Mouse (Mus musculus) kidney, postnatal 36 days (tissue): ENCODE measurements around the gene Matn3.

ENCODE experiments used
- DNase-seq, 2 experiments: peaks; one replicate each; pipeline ENCODE4 v3.0.0; 2021 to 2022; ENCODE audit warnings: mixed read lengths in 2 of 2

Matn3 gene

DNA sequence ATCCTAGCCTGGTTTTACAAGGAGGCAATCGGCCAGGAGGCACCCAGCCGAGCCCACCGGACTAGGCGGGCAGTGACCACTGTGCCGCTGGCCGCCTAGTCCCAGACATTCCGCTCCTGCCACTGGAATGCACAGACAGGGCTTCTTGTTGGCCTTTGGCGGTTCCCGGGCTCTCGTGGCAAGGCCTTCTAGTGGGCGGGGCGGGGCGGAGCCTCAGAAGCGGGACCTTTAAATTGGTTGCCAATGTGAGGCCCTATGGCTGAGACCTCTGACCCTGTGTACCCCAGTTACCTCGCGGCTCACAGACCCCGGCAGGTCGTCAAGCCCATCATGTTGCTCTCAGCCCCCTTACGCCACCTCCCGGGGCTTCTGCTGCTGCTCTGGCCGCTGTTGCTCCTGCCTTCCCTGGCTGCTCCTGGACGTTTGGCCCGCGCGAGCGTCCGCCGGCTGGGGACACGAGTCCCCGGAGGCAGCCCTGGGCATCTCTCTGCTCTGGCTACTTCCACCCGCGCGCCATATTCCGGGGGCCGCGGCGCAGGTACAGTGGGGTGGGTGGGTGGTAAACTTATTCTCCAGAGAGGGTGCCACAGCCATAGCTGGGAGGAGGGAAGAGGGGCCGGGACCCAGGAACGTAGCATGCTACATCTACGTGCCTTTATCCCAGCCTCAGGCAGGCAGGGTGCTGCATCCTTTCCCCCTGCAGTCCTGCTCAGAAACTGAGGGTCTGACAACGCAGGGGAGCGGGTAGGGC is at the start of gene Matn3:
Matn3 (plus strand) TSS at position 216 of the 751 bp plus-strand sequence.
- DNase-seq = peak; percentile 85 to 92

DNA sequence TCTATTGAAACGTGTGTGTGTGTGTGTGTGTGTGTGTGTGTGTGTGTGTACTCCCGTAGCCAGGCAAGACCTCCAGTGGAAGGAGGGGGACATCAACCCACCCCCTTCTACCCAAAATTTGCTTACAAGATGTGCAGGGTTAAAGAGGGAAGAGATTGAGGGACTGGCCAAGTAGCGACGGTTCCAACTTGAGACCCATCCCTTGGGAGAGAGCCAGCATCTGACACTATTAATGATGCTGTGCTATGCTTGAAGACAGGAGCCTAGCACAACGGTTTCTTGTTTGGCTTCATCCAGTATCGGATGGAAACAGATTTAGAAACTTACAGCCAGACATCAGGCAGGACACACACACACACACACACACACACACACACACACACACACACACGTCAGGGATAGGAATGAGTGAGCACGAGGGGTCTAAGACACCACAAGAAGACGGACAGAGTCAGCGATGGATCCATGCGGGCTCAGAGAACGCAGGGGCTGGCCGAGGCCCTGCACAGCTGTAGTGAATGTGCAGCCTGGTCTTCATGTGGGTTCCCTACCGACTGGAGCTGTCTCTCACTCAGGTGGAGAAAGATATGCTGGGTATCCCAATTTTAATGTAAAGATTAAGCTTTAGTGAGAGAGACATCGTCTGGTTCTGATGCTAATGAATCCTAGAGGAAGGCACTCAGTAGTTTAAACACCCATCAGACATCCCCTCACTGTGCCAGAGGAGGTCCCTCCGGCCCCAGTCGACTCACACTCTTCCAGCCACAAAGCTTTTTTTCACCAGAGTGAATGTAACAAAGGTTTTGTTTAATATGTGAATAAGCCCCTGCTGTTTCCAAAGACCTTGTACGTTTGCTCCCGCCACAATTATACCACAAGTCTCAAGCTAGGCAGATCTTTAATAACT is 48.6 kb upstream of the Matn3 start:
- DNase-seq = no peak

DNA sequence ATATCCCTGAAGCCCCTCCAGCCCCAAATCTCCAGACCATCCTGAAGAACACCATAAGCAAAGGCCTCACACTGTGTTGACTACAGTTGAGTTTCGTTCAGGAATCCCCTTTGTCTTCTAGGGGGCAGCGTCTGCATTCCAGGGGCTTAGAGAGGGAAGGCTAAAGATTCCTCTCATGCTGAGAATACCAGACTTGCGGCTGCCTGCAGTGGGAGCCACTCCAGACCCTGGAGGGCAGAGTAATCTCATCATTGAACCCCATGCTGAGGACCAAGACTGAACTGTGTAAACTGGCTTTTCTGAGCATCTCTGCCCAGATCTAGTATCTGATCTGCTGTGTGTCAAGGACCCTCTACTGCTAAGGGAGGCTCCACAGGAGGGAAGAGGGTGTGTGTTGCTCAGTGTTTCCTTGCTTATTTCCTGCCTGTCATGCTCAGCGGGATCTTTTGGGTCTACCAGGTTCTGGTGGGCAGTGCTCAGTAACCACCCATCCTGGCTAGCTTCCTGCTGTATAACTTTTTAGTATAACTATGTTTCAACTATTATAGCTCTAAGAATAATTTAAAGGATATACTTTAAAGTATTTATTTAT is 47.5 kb upstream of the Matn3 start:
- peak in 1 of 2 experiments; percentile 60 for DNase-seq

DNA sequence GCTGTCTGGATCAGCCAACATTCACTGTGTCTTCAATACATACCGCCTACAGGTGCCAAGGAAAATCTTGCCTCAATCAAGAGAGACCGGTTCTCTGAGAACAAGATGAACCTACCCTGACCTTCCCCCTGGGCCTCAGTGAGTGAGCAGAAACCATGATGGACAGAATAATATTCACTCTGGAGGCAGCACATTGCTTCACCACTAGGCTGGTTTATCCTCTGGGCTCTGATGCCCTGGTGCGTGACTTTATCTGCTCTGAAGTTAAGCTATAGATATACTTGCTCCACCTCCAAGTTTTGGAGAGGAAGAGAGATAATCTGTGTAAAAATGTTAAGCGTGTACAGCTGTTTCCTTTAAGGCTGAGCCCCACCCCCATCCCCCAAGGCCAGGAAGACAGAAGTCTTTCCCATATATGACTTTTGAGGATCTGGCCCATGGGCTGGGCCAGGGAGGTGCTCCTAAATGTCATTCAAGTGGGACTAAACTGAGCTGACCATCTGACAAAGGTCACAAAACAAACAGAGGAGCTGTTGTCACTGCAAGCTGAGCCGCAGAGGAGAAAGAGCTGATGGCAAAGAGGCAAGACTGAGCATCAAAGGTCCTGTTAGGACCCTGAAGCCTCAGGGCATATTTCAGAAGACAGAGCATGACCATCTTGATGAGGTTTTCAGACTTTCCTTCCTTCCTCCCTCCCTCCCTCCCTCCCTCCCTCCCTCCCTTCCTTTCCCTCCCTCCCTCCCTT is 46.6 kb upstream of the Matn3 start:
- peak; percentile 65 to 78 for DNase-seq

DNA sequence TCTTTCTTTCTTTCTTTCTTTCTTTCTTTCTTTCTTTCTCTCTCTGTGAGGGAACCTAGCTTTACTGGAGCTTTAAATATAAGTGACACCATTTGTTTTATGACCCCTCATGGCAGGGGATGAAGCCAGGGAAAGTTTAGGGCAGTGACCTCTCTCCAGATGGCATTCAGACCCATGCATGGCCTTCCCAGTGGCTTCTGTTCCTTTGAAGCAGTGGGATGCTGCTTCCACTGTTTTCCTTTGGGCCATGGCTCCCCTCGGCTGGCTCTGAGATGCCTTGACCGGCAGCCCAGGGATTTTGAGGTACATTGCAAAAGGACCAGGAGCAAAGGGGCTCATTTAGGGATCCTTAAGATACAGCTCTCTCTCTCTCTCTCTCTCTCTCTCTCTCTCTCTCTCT is 45.8 kb upstream of the Matn3 start:
- DNase-seq = no peak

DNA sequence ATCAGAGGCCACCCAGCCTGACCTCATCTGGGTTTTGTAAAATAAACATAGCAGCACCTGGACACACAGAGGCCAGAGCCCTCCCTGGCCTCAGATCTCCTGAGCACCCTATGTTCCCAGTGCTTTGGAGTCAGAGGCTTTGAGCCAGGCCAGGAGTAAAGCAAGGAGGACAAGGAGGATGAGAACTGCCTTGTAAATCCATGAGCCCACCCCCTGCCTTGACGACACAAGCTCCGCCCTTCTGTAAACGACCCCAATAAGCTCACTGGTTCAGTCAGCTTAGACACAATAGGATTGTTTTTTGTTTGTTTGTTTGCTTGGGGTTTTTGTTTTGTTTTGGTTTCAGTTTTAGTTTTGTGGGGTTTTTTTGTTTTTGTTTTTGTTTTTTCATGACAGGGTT is 45.2 kb upstream of the Matn3 start:
- DNase-seq = no peak

DNA sequence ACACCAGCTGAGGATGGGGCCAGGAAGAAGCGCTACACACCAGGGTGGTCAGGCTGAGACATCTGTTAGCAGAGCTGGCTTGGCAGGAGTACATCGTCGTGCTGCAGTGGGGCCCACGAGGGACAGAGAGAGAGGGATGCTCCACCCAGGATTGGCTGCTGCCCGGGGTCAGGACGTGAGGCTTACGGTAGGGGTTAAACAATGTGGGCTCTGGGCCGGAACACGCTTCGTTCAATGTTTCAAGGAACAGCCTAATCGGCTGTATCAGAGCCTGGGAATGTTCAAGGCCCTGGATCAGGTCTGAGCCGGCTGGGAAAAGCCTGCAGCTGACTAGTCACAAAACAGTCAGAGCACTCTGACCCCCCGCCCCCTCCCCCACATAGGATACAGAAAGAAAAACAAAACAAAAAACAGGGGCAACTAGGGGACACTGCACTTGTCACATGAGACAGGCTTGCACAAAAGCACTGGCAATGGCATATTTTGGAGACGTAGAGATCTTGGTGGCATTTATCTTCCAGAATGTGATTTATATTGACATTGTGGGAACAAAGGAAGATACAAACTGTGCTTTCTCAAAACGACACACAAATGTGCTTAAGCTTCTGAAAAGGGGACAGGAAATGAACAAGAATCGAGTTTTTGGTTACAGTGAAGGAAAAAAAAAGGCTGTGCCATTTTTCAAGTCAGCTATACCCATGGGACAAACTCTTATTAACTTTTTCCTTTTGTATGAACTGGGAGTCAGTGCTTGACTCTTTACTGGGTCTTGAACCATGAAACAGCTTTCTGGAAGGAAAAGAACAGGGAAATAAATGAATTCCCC is 34.7 kb upstream of the Matn3 start:
- DNase-seq = peak; percentile 61 to 76

DNA sequence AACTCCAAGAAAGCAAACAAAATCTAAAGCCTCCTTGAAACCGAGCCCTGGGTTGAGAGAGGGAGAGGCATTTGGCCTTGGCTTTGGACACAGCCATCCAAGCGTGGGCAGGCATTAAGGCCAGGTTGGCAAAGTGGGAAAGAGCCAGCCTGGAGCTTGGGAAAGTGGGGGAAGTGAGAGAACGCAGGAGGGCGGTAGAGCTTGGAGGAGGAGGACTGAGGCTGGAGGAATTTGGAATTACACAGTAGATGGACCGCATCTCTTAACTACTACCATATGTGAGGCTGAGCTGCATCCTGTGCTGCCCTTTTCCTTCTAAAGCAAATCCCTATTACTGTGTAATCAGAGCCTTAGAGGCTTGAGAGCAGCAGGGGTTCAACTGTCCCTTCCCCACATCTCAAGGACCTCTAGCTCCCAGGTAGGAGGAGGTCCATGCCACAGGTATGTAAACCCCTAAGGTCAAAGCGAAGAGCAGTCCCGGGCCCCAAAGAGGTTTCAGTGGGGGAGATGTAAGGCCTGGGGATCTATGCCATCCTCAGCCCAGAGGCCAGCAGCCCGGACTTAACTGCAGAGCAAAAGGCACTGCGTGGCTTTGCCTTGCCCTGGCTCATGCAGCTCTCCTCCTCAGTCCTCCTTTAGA is 33.9 kb upstream of the Matn3 start:
- DNase-seq = peak; percentile 30 to 31

DNA sequence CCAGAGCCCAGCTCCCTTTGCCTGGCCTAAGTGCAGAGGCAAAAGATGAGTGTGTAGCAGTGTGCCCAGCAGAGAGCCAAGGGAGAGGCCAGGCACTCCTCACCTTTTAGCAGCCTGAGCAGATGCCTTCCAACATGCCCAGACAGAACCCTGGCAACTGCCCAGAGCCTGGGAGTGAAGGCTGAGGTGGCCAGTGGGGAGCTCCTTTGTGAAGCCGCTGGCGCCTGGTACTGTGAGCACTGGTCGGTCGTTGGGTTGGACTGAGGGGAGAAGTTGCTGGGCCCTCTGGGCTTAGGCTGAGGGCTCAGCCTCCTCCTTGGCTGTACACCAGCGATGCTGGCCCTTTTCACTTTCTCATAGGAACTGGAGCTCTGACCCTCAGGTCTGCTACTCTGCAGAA is 31.4 kb upstream of the Matn3 start:
- peak; percentile 43 to 66 for DNase-seq

DNA sequence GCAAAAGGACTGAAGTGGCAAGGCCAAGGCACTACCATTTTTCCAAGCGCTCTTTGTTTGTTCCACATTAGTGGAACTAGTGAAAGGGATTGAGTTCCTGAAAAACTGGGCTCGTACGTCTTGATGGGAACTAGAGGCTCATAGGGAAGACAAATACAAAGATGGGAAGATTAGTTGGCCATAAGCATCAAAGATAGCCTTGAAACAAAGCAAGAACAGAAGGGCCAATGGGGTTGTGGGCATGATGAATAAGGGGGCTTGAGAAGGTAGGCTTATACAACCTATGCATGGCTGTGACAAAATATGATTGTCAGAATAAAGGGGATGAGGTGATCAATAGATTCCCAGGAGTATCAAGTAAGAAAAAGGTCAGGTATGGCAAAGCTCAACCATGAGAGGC is 28.5 kb upstream of the Matn3 start:
- no peak for DNase-seq

DNA sequence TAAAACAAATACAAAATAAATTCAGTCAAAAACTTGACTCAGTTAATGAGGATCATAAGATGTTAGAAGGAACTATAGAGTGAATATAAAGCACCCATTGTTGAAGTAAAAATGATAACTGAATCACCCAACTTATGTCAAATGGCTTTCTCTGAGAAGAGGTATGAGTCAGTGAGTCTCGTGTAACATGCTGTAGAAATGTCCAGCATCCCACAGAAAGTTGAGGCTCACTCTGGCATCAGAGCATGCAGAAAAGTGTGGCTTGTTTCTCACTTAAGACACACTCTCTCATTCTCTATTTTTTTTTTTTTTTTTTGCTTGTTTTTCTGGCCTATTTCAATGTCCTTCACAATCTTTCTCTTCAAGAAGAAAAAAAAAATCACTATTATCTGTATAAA is 26.7 kb upstream of the Matn3 start:
- DNase-seq = no peak

DNA sequence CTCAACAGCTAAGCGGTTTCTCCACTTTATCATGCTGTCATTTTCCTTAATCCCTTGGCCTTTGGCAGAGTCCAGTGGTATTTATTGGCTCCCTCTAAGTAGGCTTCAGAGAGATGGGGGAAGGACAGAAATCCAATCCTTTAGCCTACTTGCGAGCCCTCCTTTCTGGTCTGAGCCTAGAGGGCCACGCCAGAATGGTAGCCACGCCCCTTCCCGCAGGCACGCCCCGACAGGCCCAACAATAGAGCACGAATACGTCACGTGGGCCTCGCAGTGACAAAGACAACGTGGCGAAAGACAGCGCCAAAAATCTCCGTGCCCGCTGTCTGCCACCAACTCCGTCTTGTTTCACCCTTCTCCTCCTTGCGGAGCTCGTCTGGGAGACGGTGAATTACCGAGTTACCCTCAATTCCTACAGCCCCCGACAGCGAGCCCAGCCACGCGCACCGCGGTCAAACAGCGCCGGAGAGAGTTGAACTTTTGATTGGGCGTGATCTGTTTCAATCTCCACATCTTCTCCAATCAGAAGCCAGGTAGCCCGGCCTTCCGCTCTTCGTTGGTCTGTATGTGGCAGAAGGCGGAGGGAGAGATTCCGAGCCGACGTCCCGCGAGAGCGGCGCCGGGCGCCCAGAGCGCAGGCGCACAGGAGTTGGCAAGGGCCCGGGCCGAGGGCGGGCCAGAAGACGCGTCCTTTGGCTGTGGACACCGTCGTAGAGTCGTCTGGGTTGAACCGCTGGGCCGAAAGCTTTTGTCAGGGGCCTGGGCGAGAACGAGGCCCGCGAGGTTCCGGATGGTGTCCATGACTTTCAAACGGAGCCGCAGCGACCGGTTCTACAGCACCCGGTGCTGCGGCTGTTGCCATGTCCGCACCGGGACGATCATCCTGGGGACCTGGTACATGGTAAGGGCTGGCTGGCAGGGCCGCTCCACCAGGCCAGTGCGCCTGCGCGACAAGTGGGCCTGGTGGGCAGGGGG is 26.0 kb upstream of the Matn3 start, which contains the start of gene Laptm4a:
Laptm4a (plus strand) TSS at position 271 of the 975 bp plus-strand sequence.
- peak; percentile 98 to 99 for DNase-seq

DNA sequence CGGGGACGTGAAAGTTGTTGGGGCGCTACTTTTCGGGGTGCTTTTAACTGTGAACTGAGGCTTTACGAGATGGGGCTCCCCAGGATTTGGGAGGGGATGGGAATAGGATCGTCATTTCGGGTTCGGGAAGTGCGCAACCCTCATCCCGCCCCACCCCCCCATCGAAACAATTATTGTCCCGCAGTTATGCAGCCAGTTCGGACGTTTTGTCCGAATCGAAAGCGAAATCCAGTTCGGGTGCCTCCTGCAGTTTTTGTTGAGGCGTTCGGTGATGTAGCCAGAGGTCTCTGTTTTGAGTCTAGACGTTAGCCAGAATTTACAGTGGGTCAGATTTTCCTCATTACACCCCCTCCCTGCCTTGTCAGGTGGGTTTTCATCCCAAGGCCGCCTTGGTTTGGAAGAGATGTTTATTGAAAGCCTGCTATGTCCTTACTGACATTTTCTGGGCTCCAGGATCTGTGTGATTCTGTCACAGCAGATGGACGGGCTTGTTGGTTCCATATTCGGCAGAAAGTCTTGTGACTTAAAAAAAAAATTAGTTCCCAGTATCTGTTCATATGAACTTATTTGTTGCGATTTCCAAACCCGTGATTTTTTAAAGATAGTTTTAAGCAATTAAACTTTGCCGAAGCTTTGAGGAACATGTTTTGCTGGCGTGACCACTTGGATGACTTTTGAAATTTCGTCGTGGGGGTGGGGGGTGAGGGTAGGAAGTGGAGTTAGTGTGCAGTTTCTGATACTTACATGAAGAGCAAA is 25.2 kb upstream of the Matn3 start:
- DNase-seq = no peak

DNA sequence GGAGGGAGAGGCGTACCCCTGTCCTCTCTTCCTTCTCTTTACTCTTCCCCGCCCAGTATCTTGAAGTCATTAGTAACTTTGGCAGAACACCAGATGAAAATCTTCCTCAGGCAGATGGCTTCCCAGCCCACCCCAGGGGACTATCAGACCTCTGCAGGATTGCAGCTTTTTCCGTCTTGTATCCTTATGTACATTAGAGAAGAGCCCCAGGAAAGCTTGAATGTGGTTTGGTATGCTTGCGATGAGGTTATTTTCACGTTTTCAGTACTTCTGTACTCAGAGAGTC is 24.7 kb upstream of the Matn3 start:
- peak in 1 of 2 experiments; percentile 40 for DNase-seq

DNA sequence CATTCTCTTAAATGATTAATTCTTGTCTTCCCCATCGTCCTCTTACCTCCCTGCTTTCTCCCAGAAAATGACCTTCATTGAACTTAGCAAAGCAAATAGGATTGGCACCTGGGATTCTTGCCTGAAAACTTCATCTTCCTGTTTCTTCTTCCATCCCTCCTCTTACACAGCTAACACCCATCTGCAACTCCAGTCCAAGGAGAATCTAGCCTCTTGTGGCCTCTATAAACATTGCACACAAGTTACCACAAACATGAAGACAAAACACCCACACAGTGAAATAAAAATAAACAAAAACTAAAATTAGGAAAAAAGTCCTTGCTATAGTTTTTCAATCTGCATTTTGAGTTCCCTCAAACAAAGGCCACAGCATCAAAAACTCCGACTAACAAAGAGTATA is 24.1 kb upstream of the Matn3 start:
- no peak for DNase-seq

DNA sequence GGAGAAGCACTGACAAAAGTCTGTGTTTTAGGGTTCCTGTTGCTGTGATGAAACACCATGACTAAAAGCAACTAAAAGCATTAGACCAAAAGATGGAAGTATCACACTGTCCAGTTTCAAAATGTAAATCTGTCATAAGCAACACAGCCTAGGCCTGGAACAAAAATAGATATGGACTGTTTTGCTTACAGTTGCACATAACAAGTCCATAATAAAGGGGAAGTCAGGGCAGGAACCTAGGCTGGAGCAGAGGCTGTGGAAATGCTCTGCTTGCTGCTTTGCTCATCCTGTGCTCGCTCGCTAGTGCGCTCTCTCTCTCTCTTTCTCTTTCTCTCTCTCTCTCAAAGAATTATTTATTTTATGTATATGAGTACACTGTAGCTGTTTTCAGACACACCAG is 20.1 kb upstream of the Matn3 start:
- no peak for DNase-seq

DNA sequence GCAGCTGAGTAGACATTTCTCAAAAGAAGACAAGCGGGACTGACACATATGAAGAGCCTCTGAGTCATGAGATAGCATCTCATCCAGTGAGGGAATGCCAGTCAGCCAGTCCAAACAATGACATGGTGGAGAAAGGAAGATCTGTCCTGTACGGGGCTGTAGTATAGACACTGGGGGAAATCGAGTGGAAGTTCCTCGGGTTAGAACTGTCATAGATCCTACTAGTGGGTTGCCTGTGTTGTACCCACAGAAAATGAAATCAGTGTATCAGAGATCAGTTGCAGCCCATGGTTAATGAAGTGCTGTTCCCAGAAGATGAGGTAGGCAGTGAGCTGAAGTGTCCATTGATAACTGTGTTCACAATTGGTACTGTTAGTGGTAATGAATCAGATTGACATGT is 19.0 kb upstream of the Matn3 start:
- DNase-seq = no peak

DNA sequence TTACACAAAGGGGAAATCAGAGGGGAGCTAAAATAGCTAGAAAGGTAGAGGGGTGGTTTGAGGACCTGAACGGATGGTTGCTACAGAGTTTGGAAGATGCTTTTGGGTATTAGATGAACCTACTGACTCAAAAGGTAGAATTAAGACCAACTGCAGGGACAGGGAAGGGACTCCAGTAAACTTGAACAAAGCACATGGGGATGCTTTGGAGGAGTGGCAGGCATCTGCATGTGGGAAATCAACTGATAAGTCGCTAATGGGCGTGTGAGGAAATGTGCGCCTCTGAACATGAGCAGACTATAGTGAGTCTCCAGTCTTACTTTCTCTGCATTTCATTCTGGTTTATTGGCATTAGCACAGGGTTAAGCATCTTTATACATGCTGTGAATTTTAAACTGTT is 16.6 kb upstream of the Matn3 start:
- no peak for DNase-seq

DNA sequence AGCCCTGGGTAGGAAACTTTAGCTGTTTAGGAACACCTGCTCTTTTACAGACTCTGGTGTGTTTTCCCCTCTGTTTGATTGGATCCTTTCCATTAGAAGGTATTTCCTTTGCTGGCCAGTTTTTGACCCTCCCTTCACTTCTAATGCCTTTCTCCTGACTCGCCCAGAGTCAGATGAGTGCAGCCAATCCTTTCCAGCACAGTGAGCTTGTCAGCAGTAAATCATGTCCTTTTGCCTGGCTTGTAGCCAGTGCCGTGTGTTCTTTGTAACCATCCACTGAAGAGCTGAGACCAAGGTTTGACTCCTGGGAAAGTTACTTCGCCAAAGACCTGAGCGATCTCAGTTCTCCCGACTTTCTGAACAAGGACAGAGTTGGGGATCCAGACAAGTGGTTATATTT is 12.4 kb upstream of the Matn3 start:
- peak; percentile 89 to 90 for DNase-seq

DNA sequence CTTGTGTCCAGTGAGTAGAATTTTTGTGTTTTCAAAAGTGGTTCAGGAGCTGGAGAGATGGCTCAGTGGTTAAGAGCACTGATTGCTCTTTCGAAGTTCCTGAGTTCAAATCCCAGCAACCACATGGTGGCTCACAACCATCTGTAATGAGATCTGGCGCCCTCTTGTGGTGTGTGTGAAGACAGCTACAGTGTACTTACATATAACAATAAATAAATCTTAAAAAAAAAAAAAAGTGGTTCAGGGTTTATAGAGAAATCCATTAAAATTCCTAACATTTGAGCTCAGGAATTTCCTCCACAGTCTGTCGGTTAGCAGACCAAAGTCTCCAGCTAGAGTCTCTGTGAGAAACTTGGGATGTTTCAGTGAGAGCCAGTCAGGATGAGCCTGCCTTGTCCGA is 11.5 kb upstream of the Matn3 start:
- peak in 1 of 2 experiments; percentile 58 for DNase-seq
